Mouse (Mus musculus) lung, postnatal 0 days (tissue): Measurements from ENCODE around the gene Card10. TPM values are rescaled to one million over a fixed set of nuclear protein-coding genes. Genes with fewer than 3 reads are reported as not detected.

Source experiments
- ATAC-seq: fragments of 200-750 bp; cut with Nextera tagmentation; 2 replicates; pipeline ENCODE4 v1.8.0; 2017; ENCODE audit warnings: moderate library complexity
- DNase-seq: peaks from one replicate; pipeline ENCODE4 v3.0.0-alpha.2; 2016; ENCODE audit warnings: low spot score
- H3K27ac ChIP-seq: fragments of 300-500 bp; sonication (generic); 2 replicates; pipeline ENCODE4 v1.5.1; 2014; ENCODE audit warnings: antibody characterized with exemption, mild to moderate bottlenecking, low read length, mixed read lengths
- H3K27me3 ChIP-seq: fragments of 300-500 bp; sonication (generic); replicated peaks from 2 replicates; pipeline ENCODE4 v1.6.1; 2014; ENCODE audit warnings: low read length, mixed read lengths; ENCODE audit not compliant: insufficient read depth
- H3K36me3 ChIP-seq: fragments of 300-500 bp; sonication (generic); 2 replicates; pipeline ENCODE4 v1.6.1; 2014; ENCODE audit warnings: low read length, mixed read lengths; ENCODE audit not compliant: insufficient read depth
- H3K4me1 ChIP-seq: fragments of 300-500 bp; sonication (generic); 2 replicates; pipeline ENCODE4 v1.6.1; 2014; ENCODE audit warnings: antibody characterized with exemption, low read depth, low read length, mixed read lengths; ENCODE audit not compliant: insufficient read depth
- H3K4me2 ChIP-seq: fragments of 300-500 bp; sonication (generic); replicated peaks from 2 replicates; pipeline ENCODE4 v1.6.1; 2014; ENCODE audit warnings: low read depth, mild to moderate bottlenecking, low read length, moderate library complexity, mixed read lengths
- H3K4me3 ChIP-seq: fragments of 300-500 bp; sonication (generic); 2 replicates; pipeline ENCODE4 v1.5.1; 2014; ENCODE audit warnings: low read depth, low read length
- H3K9ac ChIP-seq: fragments of 300-500 bp; sonication (generic); replicated peaks from 2 replicates; pipeline ENCODE4 v1.6.1; 2014; ENCODE audit warnings: low read depth, mild to moderate bottlenecking
- H3K9me3 ChIP-seq: fragments of 300-500 bp; sonication (generic); 2 replicates; pipeline ENCODE4 v1.6.1; 2016; ENCODE audit warnings: low read length, mixed read lengths
- CTCF ChIP-seq: IDR thresholded peaks from 2 replicates; pipeline ENCODE4 v1.5.1; 2016; ENCODE audit warnings: antibody characterized with exemption, mild to moderate bottlenecking
- EP300 ChIP-seq: IDR thresholded peaks from 2 replicates; pipeline ENCODE4 v1.6.1; 2016; ENCODE audit warnings: antibody characterized with exemption, mild to moderate bottlenecking, control low read depth
- WGBS: fragments of 180-500 bp; shearing (Covaris S2); extraction: QIAGEN DNeasy Blood & Tissue Kit; methylation state at CpG from one replicate; pipeline ENCODE4 v1.1.7; 2014; 5-methylcytosine and 5-hydroxymethylcytosine counted together
- polyA plus RNA-seq: library from polyadenylated mRNA; unstranded; fragments of >200 nt; fragmentation: Nextera tagmentation; extraction: Ambion mirVana; gene quantifications from 2 replicates; pipeline ENCODE4 v1.2.1, GENCODE M21; 2015

Card10 gene
- polyA plus RNA-seq, 1 experiment from 2014 or later: 7.5 TPM

DNA sequence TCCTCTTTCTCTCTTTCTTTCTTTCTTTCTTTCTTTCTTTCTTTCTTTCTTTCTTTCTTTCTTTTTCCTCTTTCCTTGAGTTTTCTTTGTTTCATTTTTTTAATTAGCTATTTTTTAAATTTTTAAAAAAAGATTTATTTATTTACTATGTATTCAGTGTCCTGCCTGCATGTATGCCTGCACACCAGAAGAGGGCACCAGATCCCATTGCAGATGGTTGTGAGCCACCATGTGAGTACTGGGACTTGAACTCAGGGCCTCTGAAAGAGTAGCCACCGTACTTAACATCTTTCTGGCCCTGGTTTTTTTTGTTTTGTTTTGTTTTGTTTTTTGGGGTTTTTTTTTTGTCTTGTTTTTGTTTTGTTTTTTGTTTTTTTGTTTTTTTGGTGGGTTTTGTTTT is 26.8 kb upstream of the Card10 start:
- H3K4me1 ChIP-seq: peaks cover 18% of the 10 kb centered on the region
- H3K27me3 ChIP-seq: no peaks in the 10 kb centered on the region
- H3K9ac ChIP-seq: no peak overlapping the region
- H3K9me3 ChIP-seq: no peaks in the 10 kb centered on the region
- ATAC-seq (no peak), DNase-seq (no peak)
- H3K36me3 ChIP-seq: no peaks in the 10 kb centered on the region
- no peak overlapping the region for H3K4me3 ChIP-seq
- TF ChIP-seq EP300 (no peak), CTCF (peak; percentile 63)
- no peak overlapping the region for H3K27ac ChIP-seq
- H3K4me2 ChIP-seq: no peak overlapping the region
- WGBS: 86% methylated on average over 1 of the region's 1 CpGs

DNA sequence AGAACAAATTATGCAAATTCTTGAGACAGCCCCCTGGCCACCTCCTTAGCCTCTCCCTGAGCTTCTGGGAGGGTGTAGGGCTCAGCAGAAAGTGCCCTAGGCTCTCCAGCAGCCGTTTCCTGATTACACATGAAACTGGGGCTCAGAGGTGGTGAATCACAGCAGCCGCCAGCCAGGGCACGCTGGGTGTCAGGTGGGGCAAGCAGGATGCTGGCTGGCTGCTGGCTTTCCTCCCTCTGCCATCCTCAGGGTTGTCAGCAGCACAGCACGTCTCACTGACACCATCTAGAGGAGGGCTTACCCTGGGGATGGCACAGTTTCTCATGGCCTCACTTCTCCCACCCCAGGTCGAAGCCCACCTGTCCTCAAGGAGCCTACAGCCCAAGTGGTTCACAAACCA is 25.5 kb upstream of the Card10 start:
- H3K9ac ChIP-seq: no peak overlapping the region
- TF ChIP-seq EP300: no peak
- peak; percentile 49 for TF ChIP-seq CTCF
- H3K36me3 ChIP-seq: no peaks in the 10 kb centered on the region
- H3K4me3 ChIP-seq: no peak overlapping the region
- ATAC-seq (no peak), DNase-seq (peak; percentile 58)
- no peaks in the 10 kb centered on the region for H3K9me3 ChIP-seq
- H3K27ac ChIP-seq: no peak overlapping the region
- H3K4me1 ChIP-seq: peaks cover 8% of the 10 kb centered on the region; the same call in 1 of the 2 replicates
- 17% methylated on average over 5 of the region's 5 CpGs for WGBS
- H3K4me2 ChIP-seq: no peak overlapping the region
- H3K27me3 ChIP-seq: no peaks in the 10 kb centered on the region

DNA sequence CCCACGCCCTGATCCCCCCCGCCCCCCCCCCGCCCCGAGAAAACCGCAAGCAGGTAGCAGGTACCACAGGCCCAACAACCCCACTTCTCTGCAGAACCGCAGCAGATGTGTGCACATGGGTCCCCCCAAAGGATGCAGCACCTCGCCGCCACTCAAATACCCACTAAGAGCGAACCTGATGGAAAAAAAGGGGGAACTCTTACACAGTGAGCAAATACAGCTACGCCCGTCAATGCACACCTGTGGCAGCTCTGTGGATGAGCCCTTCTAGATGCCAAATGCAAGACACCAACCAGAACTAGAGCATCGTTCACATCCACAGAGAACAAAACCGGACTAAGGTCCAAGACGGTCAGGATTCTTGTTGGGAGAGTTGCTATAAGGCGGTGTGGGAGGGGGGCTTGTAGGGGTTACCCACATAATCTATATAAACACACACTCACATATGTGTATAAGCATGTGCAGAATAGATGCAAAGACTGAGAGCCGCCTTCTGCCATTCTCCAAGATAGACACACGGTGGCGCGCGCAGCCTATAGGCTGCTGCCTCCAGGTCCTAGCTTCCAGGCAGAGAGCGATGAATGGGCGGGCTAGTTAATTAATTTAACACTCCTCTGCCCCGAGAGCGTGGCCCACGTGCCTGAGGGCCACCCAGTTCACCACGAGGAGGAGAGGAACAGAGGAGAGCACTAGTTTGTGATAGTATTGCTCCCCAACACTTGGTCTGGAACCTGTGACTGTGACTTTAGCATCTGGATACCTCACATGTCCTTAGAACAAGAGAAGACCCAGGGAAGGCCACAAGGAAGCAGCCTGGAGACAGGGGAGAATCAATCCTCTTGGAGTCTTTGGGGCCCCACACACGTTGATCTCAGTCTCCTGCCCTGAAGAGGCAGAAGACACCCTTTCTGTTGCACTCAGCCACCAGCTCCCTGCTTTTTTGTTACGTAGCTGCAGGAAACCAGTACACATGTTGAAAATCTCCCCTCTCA is 23.7 kb upstream of the Card10 start:
- H3K4me3 ChIP-seq: no peak overlapping the region
- no peaks in the 10 kb centered on the region for H3K36me3 ChIP-seq
- no peaks in the 10 kb centered on the region for H3K27me3 ChIP-seq
- no peak overlapping the region for H3K9ac ChIP-seq
- H3K4me2 ChIP-seq: no peak overlapping the region
- H3K27ac ChIP-seq: no peak overlapping the region
- WGBS: 21% methylated on average over 28 of the region's 28 CpGs
- H3K9me3 ChIP-seq: no peaks in the 10 kb centered on the region
- peak; percentile 90 for DNase-seq
- peak; percentile 74 for ATAC-seq
- peaks cover 4% of the 10 kb centered on the region; the same call in 1 of the 2 replicates for H3K4me1 ChIP-seq
- TF ChIP-seq EP300 (no peak), CTCF (peak; percentile 93)

GRCm38 (mm10) chr15:78816074-78816391 is 13.2 kb upstream of the Card10 start:
- no peak for ATAC-seq
- no peaks in the 10 kb centered on the region for H3K36me3 ChIP-seq
- TF ChIP-seq EP300 (no peak), CTCF (no peak)
- no peak overlapping the region for H3K9ac ChIP-seq
- H3K27me3 ChIP-seq: no peaks in the 10 kb centered on the region
- WGBS: 61% methylated on average over 6 of the region's 6 CpGs
- no peak overlapping the region for H3K4me2 ChIP-seq
- DNase-seq: no peak
- peak overlapping the region; percentile 77 for H3K27ac ChIP-seq
- H3K4me1 ChIP-seq: no peaks in the 10 kb centered on the region
- no peak overlapping the region for H3K4me3 ChIP-seq
- no peaks in the 10 kb centered on the region for H3K9me3 ChIP-seq

DNA sequence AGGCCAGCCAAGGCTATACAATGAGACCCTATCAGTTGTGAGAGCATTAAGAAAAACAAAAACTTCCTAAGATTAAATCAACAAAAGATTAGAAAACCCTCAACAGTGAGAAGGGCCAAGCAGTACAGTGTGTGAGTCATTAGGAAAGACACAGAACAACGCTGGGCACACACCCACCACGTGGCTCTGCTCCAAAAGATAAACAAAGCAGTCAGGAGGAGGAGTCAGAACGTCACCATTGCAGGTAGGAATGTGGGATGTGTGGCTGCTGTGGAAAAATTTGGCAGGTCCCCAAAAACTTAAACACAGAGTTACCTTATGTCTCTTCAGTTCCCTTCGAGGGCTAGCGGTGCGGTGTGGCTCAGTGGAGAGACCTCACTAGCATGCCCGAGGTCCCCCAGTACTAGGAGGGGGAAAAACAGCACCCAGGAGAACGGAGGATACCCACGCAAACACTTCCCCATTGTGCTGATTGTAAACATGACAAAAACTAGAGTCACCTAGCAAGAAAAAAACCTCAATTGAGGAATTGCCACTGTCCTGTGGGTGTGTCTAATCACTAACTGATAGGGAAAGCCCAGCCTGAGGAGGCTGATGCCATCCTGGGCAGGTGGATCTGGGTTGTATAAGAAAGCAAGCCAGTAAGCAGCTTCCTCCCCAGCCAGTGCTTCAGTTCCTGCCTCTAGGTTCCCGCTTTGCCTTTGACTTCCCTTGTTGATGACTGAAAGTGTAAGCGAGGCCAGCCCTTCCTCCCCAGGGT is 12.7 kb upstream of the Card10 start:
- Histone ChIP-seq H3K9ac (no peak overlapping the region; the same call in 1 of the 2 replicates), H3K9me3 (no peaks in the 10 kb centered on the region), H3K27me3 (no peaks in the 10 kb centered on the region), H3K36me3 (no peaks in the 10 kb centered on the region), H3K4me3 (no peak overlapping the region), H3K27ac (peak overlapping the region; percentile 77), H3K4me2 (0 out of 2 replicates have a peak overlapping the region, but pooled peaks have one; percentile 27), H3K4me1 (no peaks in the 10 kb centered on the region)
- WGBS: 18% methylated on average over 11 of the region's 11 CpGs
- peak; percentile 95 for DNase-seq
- ATAC-seq: peak; percentile 97
- no peak for TF ChIP-seq CTCF
- TF ChIP-seq EP300: peak; percentile 96

DNA sequence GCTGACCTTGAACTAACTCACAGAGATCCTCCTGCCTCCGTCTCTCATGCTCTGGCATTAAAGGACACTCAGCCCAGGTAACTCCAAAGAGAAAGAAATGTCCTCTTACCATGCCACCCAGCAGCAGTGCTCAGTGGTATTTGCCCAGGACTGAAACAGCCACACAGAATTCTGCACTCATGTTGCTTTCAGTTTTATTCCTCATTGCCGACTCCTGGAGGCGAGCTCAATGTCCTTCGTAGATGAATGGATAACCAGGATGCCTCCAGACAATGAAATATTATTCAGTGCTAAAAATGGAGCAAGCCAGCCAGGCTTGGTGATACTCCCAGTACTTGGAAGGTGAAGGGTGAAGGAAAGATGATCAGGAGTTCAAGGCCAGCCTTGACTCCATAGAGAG is 10.8 kb upstream of the Card10 start:
- WGBS: 84% methylated on average over 4 of the region's 4 CpGs
- H3K9me3 ChIP-seq: no peaks in the 10 kb centered on the region
- ATAC-seq (no peak), DNase-seq (no peak)
- no peak overlapping the region for H3K4me2 ChIP-seq
- no peaks in the 10 kb centered on the region for H3K36me3 ChIP-seq
- no peak overlapping the region for H3K9ac ChIP-seq
- H3K4me3 ChIP-seq: no peak overlapping the region
- H3K27me3 ChIP-seq: no peaks in the 10 kb centered on the region
- TF ChIP-seq CTCF (no peak), EP300 (no peak)
- no peak overlapping the region for H3K27ac ChIP-seq
- no peaks in the 10 kb centered on the region for H3K4me1 ChIP-seq
